In genomic region chr14:28509441-28510340, GRCm38 (mm10) we compare ENCODE assay signal across 8 mouse cellular contexts. TPM values are rescaled to one million over a fixed set of nuclear protein-coding genes. Genes with fewer than 3 reads are reported as not detected.
DNase-seq lines count a peak whose midpoint lies in the region; ATAC-seq and TF ChIP-seq lines count a peak whose summit lies in the region.

No protein-coding gene starts in this region.

- no peaks in the 10 kb centered on the region for H3K36me3 ChIP-seq in liver, embryonic 12.5 days
- no peaks in the 10 kb centered on the region for H3K36me3 ChIP-seq in liver, postnatal 0 days (replicated peaks; ENCODE audit: insufficient read depth, low read length)
- H3K36me3 ChIP-seq in neural tube, embryonic 11.5 days (ENCODE audit: control insufficient read depth, insufficient read depth, low read length), result no peaks in the 10 kb centered on the region
- no peaks in the 10 kb centered on the region for H3K36me3 ChIP-seq in thymus, adult 2 months (ENCODE audit: control insufficient read depth, insufficient read depth, low read length)

- H3K27ac ChIP-seq in liver, embryonic 12.5 days, result no peak overlapping the region
- H3K27ac ChIP-seq in liver, postnatal 0 days (ENCODE audit: low read depth), result no peak overlapping the region
- 0 out of 2 replicates have a peak overlapping the region, but pooled peaks have one; percentile 14 for H3K27ac ChIP-seq in neural tube, embryonic 11.5 days (ENCODE audit: low read depth, low read length)
- H3K27ac ChIP-seq in thymus, adult 2 months (ENCODE audit: control insufficient read depth, insufficient read depth, low read length), result no peak overlapping the region

- peak overlapping the region; percentile 5; the same call in 1 of the 2 replicates for H3K4me3 ChIP-seq in liver, embryonic 12.5 days
- H3K4me3 ChIP-seq in liver, postnatal 0 days (ENCODE audit: low read depth, low read length), result no peak overlapping the region
- H3K4me3 ChIP-seq in neural tube, embryonic 11.5 days (ENCODE audit: low read depth, low read length), result peak overlapping the region; percentile 42
- H3K4me3 ChIP-seq in thymus, adult 2 months (ENCODE audit: control insufficient read depth, insufficient read depth, low read length), result no peak overlapping the region

- no peak for TF ChIP-seq EP300 in liver, postnatal 0 days (IDR thresholded peaks at IDR 0.05; ENCODE audit: low read depth)

- H3K4me2 ChIP-seq in liver, embryonic 12.5 days, result peak overlapping the region; percentile 52; the same call in 1 of the 2 replicates
- no peak overlapping the region for H3K4me2 ChIP-seq in liver, postnatal 0 days (ENCODE audit: low read depth, low read length)
- peak overlapping the region; percentile 72 for H3K4me2 ChIP-seq in neural tube, embryonic 11.5 days (ENCODE audit: low read depth)

- H3K4me1 ChIP-seq in liver, embryonic 12.5 days, result 0 out of 2 replicates have a peak, but pooled peaks cover 3% of the 10 kb centered on the region
- H3K4me1 ChIP-seq in liver, postnatal 0 days (ENCODE audit: insufficient read depth), result peaks cover 3% of the 10 kb centered on the region; the same call in 1 of the 2 replicates
- H3K4me1 ChIP-seq in neural tube, embryonic 11.5 days (ENCODE audit: control insufficient read depth, insufficient read depth, low read length), result peaks cover 20% of the 10 kb centered on the region; the same call in 1 of the 2 replicates
- H3K4me1 ChIP-seq in thymus, adult 2 months (replicated peaks; ENCODE audit: control insufficient read depth, insufficient read depth, low read length), result no peaks in the 10 kb centered on the region

- 1% methylated on average over 47 of the region's 47 CpGs for WGBS in liver, embryonic 12.5 days (ENCODE audit: insufficient replicate concordance)
- WGBS in liver, postnatal 0 days (ENCODE audit: insufficient replicate concordance), result under 1% methylated on average over 47 of the region's 47 CpGs
- WGBS in neural tube, embryonic 11.5 days, result under 1% methylated on average over 47 of the region's 47 CpGs
- WGBS in thymus, adult 2 months, result 5% methylated on average over 47 of the region's 47 CpGs

- no peak for TF ChIP-seq CTCF in liver, postnatal 0 days (IDR thresholded peaks at IDR 0.05; ENCODE audit: low read depth)
- no peak for TF ChIP-seq CTCF in thymus, adult 2 months (IDR thresholded peaks at IDR 0.05; ENCODE audit: borderline replicate concordance, control insufficient read depth, extremely low read depth, insufficient read depth, low read length, poor library complexity)

- H3K9ac ChIP-seq in liver, embryonic 12.5 days, result no peak overlapping the region
- no peak overlapping the region for H3K9ac ChIP-seq in liver, postnatal 0 days (replicated peaks)
- H3K9ac ChIP-seq in neural tube, embryonic 11.5 days (ENCODE audit: low read length), result peak overlapping the region; percentile 63

- no peak for DNase-seq in liver, postnatal 0 days
- DNase-seq in embryo, embryonic 10.5 days (ENCODE audit: low spot score), result peak; percentile 89
- DNase-seq in gastrocnemius, adult 18-20 months (ENCODE audit: low spot score), result peak; percentile 21
- DNase-seq in kidney, postnatal 14 days, result peak; percentile 30
- peak; percentile 74 for DNase-seq in neural tube, embryonic 11.5 days (ENCODE audit: low spot score)
- no peak for DNase-seq in thymus, adult 2 months
- DNase-seq in thymus, postnatal 0 days (ENCODE audit: low spot score), result no peak

- no peak for ATAC-seq in liver, embryonic 12.5 days
- ATAC-seq in liver, postnatal 0 days, result no peak
- no peak; the same call in none of the 2 replicates for ATAC-seq in neural tube, embryonic 11.5 days (ENCODE audit: insufficient read depth, low FRiP score, low TSS enrichment)

- H3K27me3 ChIP-seq in liver, embryonic 12.5 days (replicated peaks), result peaks cover 91% of the 10 kb centered on the region
- H3K27me3 ChIP-seq in liver, postnatal 0 days (ENCODE audit: insufficient read depth, low read length), result peaks cover 89% of the 10 kb centered on the region
- peaks cover 17% of the 10 kb centered on the region for H3K27me3 ChIP-seq in neural tube, embryonic 11.5 days (ENCODE audit: control insufficient read depth, insufficient read depth, low read length)
- peaks cover 3% of the 10 kb centered on the region; the same call in 1 of the 2 replicates for H3K27me3 ChIP-seq in thymus, adult 2 months (ENCODE audit: control insufficient read depth, insufficient read depth, low read length)

- no peak for TF ChIP-seq POLR2A in thymus, adult 2 months (IDR thresholded peaks at IDR 0.05; ENCODE audit: control insufficient read depth, extremely low read depth, insufficient read depth, low read length, poor library complexity)

- H3K9me3 ChIP-seq in liver, embryonic 12.5 days (replicated peaks), result no peaks in the 10 kb centered on the region
- H3K9me3 ChIP-seq in liver, postnatal 0 days (ENCODE audit: low read length), result no peaks in the 10 kb centered on the region
- no peaks in the 10 kb centered on the region for H3K9me3 ChIP-seq in neural tube, embryonic 11.5 days (ENCODE audit: control insufficient read depth, low read length)

RNA-seq across cellular contexts. Expression of gene Wnt5a, which starts 5.1 kb away (rescaled TPM):
- 0.57 and 0.59 TPM in 2 replicates for polyA plus RNA-seq in liver, embryonic 12.5 days (2016; fragmentation: Nextera tagmentation; extraction: Ambion mirVana)
- 0.14 and 0.37 TPM in 2 replicates for polyA plus RNA-seq in liver, postnatal 0 days (2015; fragmentation: Nextera tagmentation; extraction: Ambion mirVana)
- 1 to 10 TPM; 3.4 to 5.6 TPM for total RNA-seq in gastrocnemius, adult 18-20 months (2021)
- 12.6 and 13.8 TPM in 2 replicates for polyA plus RNA-seq in neural tube, embryonic 11.5 days (2014; fragmentation: Nextera tagmentation; extraction: Ambion mirVana)
- 1.2 and 1.8 TPM in 2 replicates for polyA plus RNA-seq in thymus, adult 2 months (2012; rRNA removed)
- polyA plus RNA-seq in thymus, postnatal 0 days (2015; fragmentation: Nextera tagmentation; extraction: Ambion mirVana), result 0.89 and 0.90 TPM in 2 replicates

Comparison
In these comparisons a context has a peak if more than half of its experiments do, and no peak if none do; other contexts are left out.
1. H3K4me3 ChIP-seq: peak in liver, embryonic 12.5 days (single experiment) and neural tube, embryonic 11.5 days (single experiment); none in liver, postnatal 0 days (single experiment) and thymus, adult 2 months (single experiment).
2. DNase-seq: peak in embryo, embryonic 10.5 days (single experiment), gastrocnemius, adult 18-20 months (single experiment), kidney, postnatal 14 days (single experiment) and neural tube, embryonic 11.5 days (single experiment); none in liver, postnatal 0 days (single experiment), thymus, adult 2 months (single experiment) and thymus, postnatal 0 days (single experiment).